ENCODE assay signal across 19 mouse cellular contexts in genomic region chr1:158697423-158697822, GRCm38 (mm10).
DNase-seq lines count a peak whose midpoint lies in the region; ATAC-seq and TF ChIP-seq lines count a peak whose summit lies in the region.
"Had no signal": no experiment of that assay in that cellular context is flagged by ENCODE, and none has a peak within 500 bp of the region (broad histone marks: within the 10 kb centered on the region; RNA-seq: fewer than 3 reads in every experiment).

No protein-coding gene starts in this region.

- H3K79me2 ChIP-seq in C2C12 (ENCODE audit: control insufficient read depth, insufficient read depth) = no peaks in the 10 kb centered on the region

- H3K9ac ChIP-seq in heart, embryonic 11.5 days (ENCODE audit: low read depth, low read length) = no peak overlapping the region
- H3K9ac ChIP-seq: embryonic facial prominence, embryonic 12.5 days; heart, embryonic 13.5 days; hindbrain, embryonic 15.5 days had no signal

- no peaks in the 10 kb centered on the region for H3K9me3 ChIP-seq in heart, embryonic 11.5 days (replicated peaks; ENCODE audit: control insufficient read depth, low read length)
- H3K9me3 ChIP-seq: embryonic facial prominence, embryonic 12.5 days; heart, embryonic 13.5 days; hindbrain, embryonic 15.5 days had no signal

- DNase-seq in heart, adult 11 months = peak; percentile 30
- DNase-seq in Muller cell, postnatal 12 days (ENCODE audit: inconsistent ontology term) = peak; percentile 16
- no peak for DNase-seq in ovary, postnatal 14 days (ENCODE audit: low spot score)
- DNase-seq in gastrocnemius, postnatal 4 days (ENCODE audit: low spot score in 2 of 2) = no peak
- DNase-seq: adrenal gland, adult 2 months; adrenal gland, postnatal 25 days; cerebellum, adult 2 months; cerebellum, postnatal 10 days; gastrocnemius, postnatal 10 days; heart, postnatal 36 days had no signal

- no peaks in the 10 kb centered on the region for H3K4me1 ChIP-seq in heart, embryonic 11.5 days (ENCODE audit: control insufficient read depth, insufficient read depth, low read length)
- H3K4me1 ChIP-seq: embryonic facial prominence, embryonic 12.5 days; heart, embryonic 13.5 days; hindbrain, embryonic 15.5 days had no signal

- H3K27ac ChIP-seq in heart, embryonic 11.5 days (ENCODE audit: low read depth, low read length) = no peak overlapping the region
- H3K27ac ChIP-seq: embryonic facial prominence, embryonic 12.5 days; heart, embryonic 13.5 days; hindbrain, embryonic 15.5 days had no signal

- H3K79me3 ChIP-seq in C2C12 (ENCODE audit: low read depth) = no peaks in the 10 kb centered on the region

- 45% methylated on average over 3 of the region's 3 CpGs for WGBS in heart, embryonic 11.5 days (ENCODE audit: insufficient replicate concordance)

- no peak for ATAC-seq in heart, embryonic 11.5 days (replicated peaks; ENCODE audit: insufficient number of reproducible peaks, low FRiP score, low TSS enrichment)
- peak; percentile 26; the same call in 1 of the 2 replicates for ATAC-seq in megakaryocyte progenitor cell, adult 5-6 weeks (replicated peaks; ENCODE audit: poor library complexity)
- ATAC-seq: activated CD4-positive, CD25-positive, alpha-beta regulatory T cell, adult 4 months; forebrain, embryonic 16.5 days; intestine, embryonic 16.5 days had no signal

- no peak overlapping the region for H3ac ChIP-seq in C2C12 (ENCODE audit: control insufficient read depth, insufficient read length, low read depth)

- H3K4me3 ChIP-seq in heart, embryonic 11.5 days (ENCODE audit: low read depth, low read length) = no peak overlapping the region
- no peak overlapping the region for H3K4me3 ChIP-seq in C2C12 (ENCODE audit: insufficient read depth, poor library complexity, severe bottlenecking)
- H3K4me3 ChIP-seq: embryonic facial prominence, embryonic 12.5 days; heart, embryonic 13.5 days; hindbrain, embryonic 15.5 days had no signal

- H3K4me2 ChIP-seq in heart, embryonic 11.5 days = no peak overlapping the region
- H3K4me2 ChIP-seq: embryonic facial prominence, embryonic 12.5 days; heart, embryonic 13.5 days; hindbrain, embryonic 15.5 days had no signal

- no peaks in the 10 kb centered on the region for H3K36me3 ChIP-seq in heart, embryonic 11.5 days (ENCODE audit: control insufficient read depth, insufficient read depth, low read length)
- H3K36me3 ChIP-seq in C2C12 (ENCODE audit: control insufficient read depth, insufficient read depth) = no peaks in the 10 kb centered on the region
- H3K36me3 ChIP-seq: embryonic facial prominence, embryonic 12.5 days; heart, embryonic 13.5 days; hindbrain, embryonic 15.5 days had no signal

- H3K27me3 ChIP-seq in heart, embryonic 11.5 days (ENCODE audit: control insufficient read depth, insufficient read depth, low read length) = no peaks in the 10 kb centered on the region
- H3K27me3 ChIP-seq in C2C12 (ENCODE audit: control insufficient read depth, insufficient read depth, insufficient read length) = no peaks in the 10 kb centered on the region
- H3K27me3 ChIP-seq: embryonic facial prominence, embryonic 12.5 days; heart, embryonic 13.5 days; hindbrain, embryonic 15.5 days had no signal

- no peak for TF ChIP-seq CTCF in C2C12 (IDR thresholded peaks at IDR 0.05; ENCODE audit: control insufficient read depth, insufficient read depth, insufficient read length)

TF ChIP-seq in C2C12, 6 proteins besides CTCF, POLR2A, EP300 and RAD21:
- peak; percentile 18 for TF ChIP-seq USF1 (IDR thresholded peaks at IDR 0.05; ENCODE audit: low read depth)
- TF ChIP-seq MAX (IDR thresholded peaks at IDR 0.05) = no peak

Comparison
In these comparisons a context has a peak if more than half of its experiments do, and no peak if none do; other contexts are left out.
1. DNase-seq: peak in heart, adult 11 months (single experiment) and Muller cell, postnatal 12 days (single experiment); none in ovary, postnatal 14 days (single experiment) and gastrocnemius, postnatal 4 days (0 of 2).